Mouse (Mus musculus) small intestine, adult 2 months (tissue): ENCODE results near the gene Prl2a1. TPM values are rescaled to one million over a fixed set of nuclear protein-coding genes. Genes with fewer than 3 reads are reported as not detected.
"Not testable (repeated sequence)": the region's sequence is repeated elsewhere in the genome, so short reads cannot be mapped to it uniquely, and the experiment has no call there.

Experiments used
- H3K27ac ChIP-seq: fragments of 200-500 bp; 2 replicates; pipeline ENCODE4 v1.5.1; 2012; ENCODE audit warnings: low read depth, low read length, control low read depth, inconsistent platforms; ENCODE audit not compliant: insufficient read depth
- H3K27me3 ChIP-seq: fragments of 200-500 bp; 2 replicates; pipeline ENCODE4 v1.6.1; 2012; ENCODE audit warnings: mild to moderate bottlenecking, moderate library complexity, low read length, inconsistent platforms; ENCODE audit not compliant: control insufficient read depth, insufficient read depth
- H3K36me3 ChIP-seq: fragments of 200-500 bp; 2 replicates; pipeline ENCODE4 v1.6.1; 2012; ENCODE audit warnings: mild to moderate bottlenecking, low read length, control low read depth, inconsistent platforms; ENCODE audit not compliant: control insufficient read depth, insufficient read depth
- H3K4me1 ChIP-seq: fragments of 200-500 bp; 2 replicates; pipeline ENCODE4 v1.6.1; 2012; ENCODE audit warnings: low read length, inconsistent platforms, mixed read lengths; ENCODE audit not compliant: control insufficient read depth, insufficient read depth, insufficient read length
- H3K4me3 ChIP-seq: fragments of 200-500 bp; 2 replicates; pipeline ENCODE4 v1.5.1; 2012; ENCODE audit warnings: low read depth, mild to moderate bottlenecking, control low read depth, inconsistent platforms, low read length, moderate library complexity
- CTCF ChIP-seq: fragments of 200-500 bp; IDR thresholded peaks from 2 replicates; pipeline ENCODE4 v1.5.1; 2012; ENCODE audit warnings: low read depth, mild to moderate bottlenecking, control low read depth, inconsistent platforms, low read length, moderate library complexity, mixed read lengths; ENCODE audit not compliant: insufficient replicate concordance, insufficient read length; ENCODE audit errors: extremely low read depth
- POLR2A ChIP-seq: fragments of 200-500 bp; IDR thresholded peaks from 2 replicates; pipeline ENCODE4 v1.6.1; 2012; ENCODE audit warnings: low read depth, mild to moderate bottlenecking, control low read depth, inconsistent platforms, low read length, moderate library complexity
- WGBS: fragments of 180-500 bp; shearing (Covaris S2); methylation state at CpG from one replicate; pipeline ENCODE4 v1.1.7; 2018; 5-methylcytosine and 5-hydroxymethylcytosine counted together
- polyA plus RNA-seq: library from polyadenylated mRNA; depleted of rRNA; stranded (reverse); fragments of >200 nt; gene quantifications from 2 replicates; pipeline ENCODE4 v1.2.3, GENCODE M21; 2012; rRNA removed

Gene Prl2a1
- not detected in 2 replicates for polyA plus RNA-seq

GRCm38 (mm10) chr13:27801354-27801753 is at the start of gene Prl2a1:
Gene Prl2a1, plus strand, starts transcription at chr13:27801654.
- no peaks in the 10 kb centered on the region for H3K27me3 ChIP-seq
- TF ChIP-seq CTCF (no peak), POLR2A (no peak)
- no peaks in the 10 kb centered on the region for H3K4me1 ChIP-seq
- H3K4me3 ChIP-seq = no peak within 1 kb of the TSS
- H3K27ac ChIP-seq = no peak within 1 kb of the TSS
- H3K36me3 ChIP-seq = no peaks in the 10 kb centered on the region
- 79% methylated on average over 1 of the region's 1 CpGs for WGBS

GRCm38 (mm10) chr13:27780704-27781103 is 20.8 kb upstream of the Prl2a1 start, which contains the start of gene Prl7c1:
Gene Prl7c1, minus strand, starts transcription at chr13:27780804.
- not testable (repeated sequence) for H3K36me3 ChIP-seq, H3K27me3 ChIP-seq, H3K27ac ChIP-seq, H3K4me1 ChIP-seq, H3K4me3 ChIP-seq
- 81% methylated on average over 3 of the region's 3 CpGs for WGBS

DNA sequence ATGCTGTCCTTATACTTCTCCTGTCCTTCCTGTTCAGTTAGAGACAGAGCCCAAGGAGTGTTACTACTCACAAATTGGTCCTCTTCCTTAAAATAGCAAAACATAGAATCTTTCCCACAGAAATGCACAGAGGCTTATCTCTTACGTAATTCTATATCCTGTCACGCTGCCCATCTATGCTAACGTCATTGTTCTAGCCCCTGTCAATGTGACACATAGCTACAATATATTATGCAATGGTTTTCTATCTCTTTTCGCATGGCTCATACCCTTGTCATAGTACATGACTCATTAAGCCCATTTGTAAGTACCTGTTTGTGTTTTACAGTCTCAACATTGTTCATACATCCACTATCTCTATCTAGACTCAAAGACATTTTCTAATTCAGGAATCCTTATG is 2.2 kb upstream of the Prl2a1 start:
- no peaks in the 10 kb centered on the region for H3K4me1 ChIP-seq
- H3K27me3 ChIP-seq = no peaks in the 10 kb centered on the region
- H3K27ac ChIP-seq = no peak overlapping the region
- no peaks in the 10 kb centered on the region for H3K36me3 ChIP-seq
- H3K4me3 ChIP-seq = no peak overlapping the region
- TF ChIP-seq CTCF = no peak
- no peak for TF ChIP-seq POLR2A
- WGBS = 79% methylated on average over 4 of the region's 4 CpGs

DNA sequence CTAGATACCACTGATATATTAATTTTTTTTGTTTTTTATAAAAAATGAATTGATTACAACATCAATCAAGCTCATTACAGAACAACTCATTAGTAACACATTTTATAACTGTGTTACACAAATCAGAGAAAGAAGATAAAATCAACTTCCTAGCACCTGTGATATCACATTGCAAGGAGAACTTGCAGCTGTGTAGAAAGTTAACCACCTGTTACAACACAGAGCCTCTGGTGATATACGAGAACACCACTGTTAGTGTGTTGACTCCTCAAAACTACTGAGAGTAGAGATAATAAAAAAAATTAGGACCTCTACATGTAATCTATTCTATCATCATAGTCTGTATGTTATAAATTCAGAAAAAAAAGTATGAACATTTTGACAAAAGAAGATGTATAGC is 1.3 kb downstream of the Prl2a1 start:
- H3K36me3 ChIP-seq = no peaks in the 10 kb centered on the region
- TF ChIP-seq POLR2A (no peak), CTCF (no peak)
- H3K4me1 ChIP-seq = no peaks in the 10 kb centered on the region
- H3K4me3 ChIP-seq = no peak overlapping the region
- no peak overlapping the region for H3K27ac ChIP-seq
- 62% methylated on average over 1 of the region's 1 CpGs for WGBS
- H3K27me3 ChIP-seq = no peaks in the 10 kb centered on the region

DNA sequence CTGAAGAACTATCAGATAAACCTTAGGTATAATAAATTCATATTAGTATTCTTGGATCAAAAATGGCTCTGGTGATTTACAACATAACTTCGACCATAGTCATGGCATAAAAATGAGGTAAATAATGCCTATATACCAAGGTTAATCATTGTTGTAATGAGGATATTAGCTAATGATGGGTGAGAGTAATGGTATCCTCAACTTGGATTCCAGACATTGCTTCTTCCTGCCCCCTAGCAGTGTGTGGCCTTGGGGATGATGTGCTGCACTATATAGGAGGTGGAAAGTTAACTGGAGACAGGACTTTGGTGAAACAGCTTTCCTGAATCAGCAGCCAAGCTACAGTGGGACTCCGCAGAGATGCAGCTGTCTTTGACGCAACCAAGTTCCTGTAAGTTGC is 47.6 kb downstream of the Prl2a1 start, which contains the start of gene Prl2c1:
Gene Prl2c1, plus strand, starts transcription at position 301 of the 400 bp plus-strand sequence.
- no peaks in the 10 kb centered on the region for H3K4me1 ChIP-seq
- TF ChIP-seq CTCF = no peak
- no peak for TF ChIP-seq POLR2A
- 83% methylated on average over 3 of the region's 3 CpGs for WGBS

More for the DNA sequence above, 47.6 kb downstream of the Prl2a1 start, which contains the start of gene Prl2c1:
- H3K36me3 ChIP-seq = no peaks in the 10 kb centered on the region
- no peaks in the 10 kb centered on the region for H3K27me3 ChIP-seq
- H3K4me3 ChIP-seq = no peak within 1 kb of the TSS
- no peak within 1 kb of the TSS for H3K27ac ChIP-seq

Other genes starting within 250 kb of the Prl2a1 start
- not detected in 2 replicates for gene Prl8a9, start 237.0 kb upstream of the Prl2a1 start, polyA plus RNA-seq
- not detected in 2 replicates for gene Prl8a1, start 219.5 kb upstream of the Prl2a1 start, polyA plus RNA-seq
- gene Prl7b1, start 191.1 kb upstream of the Prl2a1 start, polyA plus RNA-seq = not detected in 2 replicates
- not detected in 2 replicates for gene Prl7a1, start 159.2 kb upstream of the Prl2a1 start, polyA plus RNA-seq
- gene Prl7a2, start 133.6 kb upstream of the Prl2a1 start, polyA plus RNA-seq = not detected in 2 replicates
- gene Prl7d1, start 84.9 kb upstream of the Prl2a1 start, polyA plus RNA-seq = not detected in 2 replicates
- gene Prl7c1, start 20.9 kb upstream of the Prl2a1 start, polyA plus RNA-seq = not detected in 2 replicates
- gene Prl2c1, start 47.7 kb downstream of the Prl2a1 start, polyA plus RNA-seq = not detected in 2 replicates
- not detected in 2 replicates for gene Prl4a1, start 214.6 kb downstream of the Prl2a1 start, polyA plus RNA-seq